Mouse (Mus musculus) activated CD4-positive, CD25-positive, alpha-beta regulatory T cell (primary cell): ENCODE measurements around the gene Enc1. TPM values are rescaled to one million over a fixed set of nuclear protein-coding genes. Genes with fewer than 3 reads are reported as not detected.

Source experiments
- polyA plus RNA-seq, 2 experiments: library from polyadenylated mRNA; unstranded; fragments of 100-300 nt; shearing (Covaris generic); gene quantifications; one replicate each; pipeline ENCODE4 v1.2.1; 2017

The Enc1 gene
- under 1 TPM; 0.33 to 0.38 TPM for polyA plus RNA-seq

GRCm38 (mm10) chr13:97240965-97241786 lies at the start of gene Enc1:
Enc1 (plus strand) TSS chr13:97241105.

GRCm38 (mm10) chr13:97197932-97198562 lies 42.9 kb upstream of the Enc1 start, which contains the start of gene Hexb:
Hexb (minus strand) TSS chr13:97198357.

Other genes with a start within 250 kb of the Enc1 start
- gene 1700029F12Rik, start 206.7 kb upstream of the Enc1 start, polyA plus RNA-seq: not detected
- under 1 TPM; 0.11 to 0.48 TPM for gene Fam169a, start 173.8 kb upstream of the Enc1 start, polyA plus RNA-seq
- 1 to 10 TPM; 3.9 to 5.7 TPM for gene Gm6169, start 141.9 kb upstream of the Enc1 start, polyA plus RNA-seq
- gene Gfm2, start 103.2 kb upstream of the Enc1 start, polyA plus RNA-seq: 10 to 100 TPM; 30.5 to 30.8 TPM
- gene Nsa2, start 103.2 kb upstream of the Enc1 start, polyA plus RNA-seq: 100 to 1,000 TPM in 1 of 2 experiments, 10 to 100 TPM in 1; 83.4 to 107 TPM
- 100 to 1,000 TPM in 1 of 2 experiments, 10 to 100 TPM in 1; 78.3 to 112 TPM for gene Hexb, start 42.7 kb upstream of the Enc1 start, polyA plus RNA-seq